Mouse (Mus musculus): ENCODE measurements around the gene Atg7.

Atg7 gene

DNA sequence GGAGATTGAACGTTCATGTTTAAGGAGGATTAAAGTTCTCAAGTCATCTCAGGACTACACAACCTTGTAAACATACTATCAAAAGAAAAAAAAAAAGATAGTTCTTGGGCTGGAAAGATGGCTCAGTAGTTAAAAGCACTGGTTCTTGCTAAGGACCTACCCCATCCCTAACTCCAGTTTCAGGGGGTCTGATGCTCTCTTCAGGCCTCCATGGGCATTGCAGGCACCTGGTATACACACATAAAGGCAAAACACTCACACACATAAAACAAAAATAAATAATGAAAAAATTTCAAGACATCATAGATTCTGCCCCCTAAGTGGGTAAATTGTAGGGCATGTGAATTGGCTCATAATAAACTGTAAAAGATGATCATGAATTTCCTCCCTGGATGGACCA, 42.5 kb downstream of the Atg7 start:
- DNase-seq: no peak

DNA sequence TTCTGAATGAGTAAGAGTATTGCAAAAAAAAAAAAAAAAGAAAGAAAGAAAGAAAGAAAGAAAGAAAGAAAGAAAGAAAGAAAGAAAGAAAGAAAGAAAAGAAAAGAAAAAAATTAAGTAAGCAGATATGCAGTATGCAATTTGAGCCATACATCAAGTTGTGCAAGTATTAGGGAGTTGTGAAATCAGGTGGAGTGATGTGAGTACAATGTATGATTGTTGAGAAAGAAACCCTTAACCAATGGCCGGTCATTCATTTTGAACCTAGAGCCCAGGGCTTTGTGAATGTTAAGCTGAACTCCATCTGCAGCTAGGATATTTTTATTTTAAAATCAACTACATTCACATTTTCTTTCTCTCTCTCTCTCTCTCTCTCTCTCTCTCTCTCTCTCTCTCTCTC, 44.1 kb downstream of the Atg7 start:
- no peak for DNase-seq

DNA sequence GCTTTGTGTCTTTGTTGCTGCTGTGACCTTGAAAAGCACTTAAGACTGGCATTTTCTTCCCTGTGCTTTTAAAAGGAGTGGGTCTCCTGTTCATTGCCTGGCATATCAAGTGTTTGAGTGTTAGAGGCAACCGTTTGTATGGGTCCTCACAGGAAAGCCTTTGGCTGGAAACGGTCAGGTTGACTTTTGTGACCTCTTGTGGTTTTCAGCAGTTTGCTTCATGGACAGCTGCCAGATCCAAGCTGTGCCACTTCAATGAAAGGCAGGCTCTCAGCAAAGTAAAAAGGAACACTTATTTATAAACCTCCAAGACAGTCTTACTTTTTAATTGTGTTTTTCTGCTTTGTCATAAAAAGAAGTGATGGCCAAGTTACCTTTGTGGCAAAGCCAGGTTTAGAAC, 47.8 kb downstream of the Atg7 start:
- peak in 1 of 2 experiments; percentile 46 for DNase-seq

DNA sequence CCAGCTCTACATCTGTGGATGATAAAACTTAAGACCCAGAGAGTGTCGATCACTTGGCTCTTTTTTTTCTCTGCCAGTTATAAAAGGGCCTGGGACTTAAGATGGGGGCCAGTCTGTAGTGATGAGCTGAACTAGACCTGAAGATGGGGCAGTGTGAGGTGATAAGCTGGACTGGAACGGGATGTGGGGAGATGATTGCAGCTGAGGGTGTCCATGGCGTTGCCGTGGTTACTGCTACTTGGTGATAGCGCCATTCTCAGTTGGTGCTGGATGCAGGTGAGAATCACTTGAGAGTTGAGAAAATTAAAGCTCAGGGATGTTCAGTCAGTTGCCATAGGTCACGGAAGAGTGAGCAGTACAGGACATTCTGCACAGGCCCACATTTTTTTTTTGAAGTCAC, 48.6 kb downstream of the Atg7 start:
- DNase-seq: peak in 1 of 2 experiments; percentile 12

DNA sequence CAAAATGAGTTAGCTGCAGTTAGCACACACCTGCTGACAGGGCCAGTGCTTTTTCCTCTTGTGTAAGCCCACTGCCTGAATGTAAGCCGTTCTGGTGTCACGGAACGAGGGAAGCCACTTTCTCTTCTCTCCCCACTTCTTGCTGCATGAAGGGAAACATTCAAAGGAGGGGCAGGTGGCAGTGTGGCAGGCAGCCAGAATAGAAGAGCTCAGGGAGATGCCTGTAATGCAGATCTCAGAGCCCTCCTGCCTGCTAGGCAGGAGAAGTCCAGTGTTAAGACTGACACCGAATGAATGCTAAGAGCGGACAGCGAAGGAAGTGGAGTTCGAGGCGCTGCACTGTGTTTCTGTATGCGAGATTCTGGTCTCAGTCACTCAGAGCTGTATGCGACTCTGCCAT, 49.8 kb downstream of the Atg7 start:
- no peak for DNase-seq

DNA sequence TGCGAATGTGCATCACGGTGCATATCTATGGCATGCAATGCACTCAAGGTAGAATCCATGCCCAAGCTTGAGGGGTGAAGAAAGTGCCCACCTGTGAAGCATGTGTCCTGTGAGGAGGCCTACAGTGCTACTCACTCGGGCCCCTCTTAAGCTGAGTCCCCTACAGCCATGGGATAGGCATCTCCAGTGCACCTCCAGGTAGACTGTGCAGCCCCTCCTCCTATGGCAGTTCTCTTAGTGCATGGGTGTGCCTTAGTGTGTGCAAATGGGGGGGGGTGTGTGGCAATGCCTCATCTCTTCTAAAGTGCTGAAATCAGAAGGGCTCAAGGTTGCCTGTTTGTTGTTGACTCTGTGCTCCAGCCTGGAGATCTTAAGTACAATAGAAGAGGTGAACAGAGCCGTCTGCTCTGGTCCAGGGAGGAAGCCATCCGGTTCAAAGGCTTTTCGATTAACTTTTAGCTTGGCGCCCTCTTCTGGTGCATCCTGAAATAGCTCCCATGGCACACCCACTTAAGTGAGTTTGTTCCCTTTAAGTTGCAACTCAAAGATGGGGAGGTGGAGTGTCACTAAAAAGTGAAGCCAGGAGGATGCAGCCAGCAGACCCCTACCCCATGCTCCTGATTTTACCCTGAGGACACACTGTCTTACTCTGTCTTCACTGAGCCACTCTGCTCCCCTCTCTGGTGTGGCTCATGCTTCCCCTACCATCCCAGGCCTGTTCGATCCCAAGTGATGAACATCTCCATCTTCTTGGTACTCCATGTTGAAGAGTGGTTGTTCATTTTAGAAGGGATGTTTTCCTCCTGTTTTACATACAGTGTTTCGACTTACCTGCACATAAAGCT, 55.0 kb downstream of the Atg7 start:
- peak; percentile 27 to 76 for DNase-seq

DNA sequence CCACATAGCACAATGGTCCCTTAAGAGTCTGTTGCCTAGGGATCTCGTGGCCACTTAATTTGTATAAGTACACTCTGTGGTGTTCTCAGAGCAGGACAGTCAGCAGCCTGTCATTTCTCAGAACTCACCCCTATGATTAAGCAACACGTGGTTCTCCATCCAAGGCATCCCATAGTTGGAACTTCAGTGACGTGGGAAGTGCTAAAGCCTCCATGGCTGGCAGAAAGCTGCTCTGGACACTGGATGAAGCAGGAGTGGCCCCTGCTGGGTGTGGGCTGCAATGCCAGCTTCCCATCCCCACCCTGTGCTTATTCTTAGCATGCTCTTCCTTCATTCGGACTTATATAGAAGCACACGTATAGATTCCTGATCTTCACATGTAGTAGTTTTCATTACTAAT, 55.7 kb downstream of the Atg7 start:
- DNase-seq: no peak

DNA sequence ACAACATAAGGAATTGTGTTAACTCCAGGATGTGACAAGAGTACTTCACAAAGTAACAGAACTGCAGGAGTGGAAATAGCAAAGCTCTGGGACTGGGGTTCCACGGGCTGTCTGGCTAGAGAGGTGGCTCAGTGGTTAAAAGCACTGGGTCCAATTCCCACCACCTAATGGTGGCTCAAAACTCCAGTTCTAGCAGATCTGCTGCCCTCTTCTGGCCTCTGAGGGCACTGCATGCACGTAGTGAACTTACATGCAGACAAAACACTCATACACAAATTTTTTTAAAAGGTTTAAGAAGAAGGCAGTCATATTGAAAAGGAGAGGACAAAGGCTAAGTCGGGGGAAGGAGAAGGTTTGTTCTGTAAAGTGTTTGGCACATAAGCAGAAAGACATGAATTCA, 57.8 kb downstream of the Atg7 start:
- DNase-seq: peak in 1 of 2 experiments; percentile 14

DNA sequence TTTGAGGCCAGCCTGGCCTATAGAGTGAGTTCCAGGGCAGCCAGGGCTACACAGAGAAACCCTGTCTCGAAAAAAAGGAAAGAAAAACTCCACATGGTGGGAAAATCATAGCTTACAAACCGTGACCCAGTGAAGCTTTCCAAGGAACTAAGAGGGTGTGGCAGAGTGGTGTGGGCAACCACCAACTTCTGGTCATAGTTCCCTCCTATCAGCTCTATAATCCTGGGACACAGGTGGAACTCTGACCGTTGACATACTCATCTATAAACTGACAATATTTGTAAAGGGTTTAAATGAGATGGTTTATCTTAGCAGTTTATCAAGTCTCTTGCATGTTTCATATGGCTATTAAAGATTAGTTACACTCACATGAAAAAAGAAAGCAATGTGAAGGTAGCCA, 64.1 kb downstream of the Atg7 start:
- DNase-seq: no peak

DNA sequence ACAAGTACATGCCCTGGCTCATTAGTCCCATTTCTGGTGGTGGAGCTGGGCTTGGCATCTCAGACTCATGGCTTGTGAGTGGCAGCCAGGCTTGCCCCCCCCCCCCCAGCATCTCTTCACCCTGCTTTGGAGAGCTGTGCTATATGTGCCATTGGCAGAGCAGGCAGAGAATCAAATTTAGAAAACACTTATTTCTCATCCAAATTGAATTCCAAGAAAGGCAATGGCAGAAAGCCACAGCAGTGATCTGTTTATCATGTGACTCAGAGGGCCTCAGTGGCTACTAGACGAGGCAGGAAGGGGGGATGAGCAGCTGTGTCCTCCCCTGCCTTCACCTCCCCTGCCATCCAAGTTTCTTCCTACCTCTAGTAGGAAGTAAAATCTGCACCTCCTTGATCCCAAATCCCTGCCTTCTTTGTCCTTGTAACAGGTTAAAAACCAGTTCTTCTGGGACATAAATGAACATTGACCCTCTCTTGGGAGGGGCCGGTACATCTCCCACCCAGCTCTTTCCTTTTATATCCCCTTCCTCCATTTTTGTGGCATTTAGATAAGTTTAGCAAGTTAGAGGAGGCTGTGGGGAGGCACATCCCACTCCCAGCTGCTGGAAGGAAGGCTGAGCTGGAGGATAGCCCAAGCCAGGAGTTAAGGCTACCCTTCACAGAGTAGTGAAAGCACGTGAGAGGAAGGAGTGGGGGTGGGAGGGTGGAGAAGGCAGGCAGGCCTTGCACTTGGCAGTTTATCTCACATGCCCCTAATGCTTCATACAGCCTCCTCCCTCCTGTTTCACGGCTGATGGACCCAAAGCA, 69.5 kb downstream of the Atg7 start:
- DNase-seq: no peak

DNA sequence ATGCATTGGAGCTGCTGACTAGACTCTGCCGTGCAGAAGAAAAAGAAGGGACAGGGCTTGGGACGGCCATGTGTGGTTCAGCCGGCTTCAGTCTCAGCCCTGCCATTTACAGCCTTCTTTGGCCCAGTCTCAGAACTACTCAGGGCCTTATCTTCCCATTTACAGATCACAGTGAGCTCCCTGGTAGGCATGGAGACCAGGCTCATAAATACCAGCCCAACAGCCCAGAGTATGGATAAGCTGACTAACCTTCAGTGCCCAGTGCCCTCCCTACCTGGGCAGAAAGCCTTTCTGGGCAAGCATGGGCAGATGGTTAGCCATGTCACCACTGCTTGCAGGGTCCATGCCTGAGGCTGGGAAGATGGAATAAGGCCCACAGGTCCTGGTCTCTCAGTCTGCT, 70.6 kb downstream of the Atg7 start:
- no peak for DNase-seq

DNA sequence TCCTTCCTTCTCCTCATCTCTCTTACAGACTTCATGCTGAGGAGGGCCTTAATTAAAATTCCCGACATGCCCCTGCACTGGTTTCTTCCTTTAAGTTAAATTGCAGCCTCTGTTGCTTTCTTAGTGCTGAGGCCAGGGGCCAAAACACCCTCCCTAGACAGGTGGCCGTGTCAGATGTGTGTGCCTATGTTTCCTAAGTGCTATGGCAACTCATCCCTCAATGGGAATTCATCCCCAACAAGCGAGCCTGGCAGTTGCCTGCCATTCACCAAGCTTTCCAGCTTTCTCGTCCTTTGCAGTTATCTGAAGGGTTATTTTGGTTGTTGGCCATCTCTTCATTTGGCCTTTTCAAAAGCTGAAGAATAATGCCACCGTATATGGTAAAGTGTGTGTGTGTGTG, 71.8 kb downstream of the Atg7 start:
- DNase-seq: no peak

DNA sequence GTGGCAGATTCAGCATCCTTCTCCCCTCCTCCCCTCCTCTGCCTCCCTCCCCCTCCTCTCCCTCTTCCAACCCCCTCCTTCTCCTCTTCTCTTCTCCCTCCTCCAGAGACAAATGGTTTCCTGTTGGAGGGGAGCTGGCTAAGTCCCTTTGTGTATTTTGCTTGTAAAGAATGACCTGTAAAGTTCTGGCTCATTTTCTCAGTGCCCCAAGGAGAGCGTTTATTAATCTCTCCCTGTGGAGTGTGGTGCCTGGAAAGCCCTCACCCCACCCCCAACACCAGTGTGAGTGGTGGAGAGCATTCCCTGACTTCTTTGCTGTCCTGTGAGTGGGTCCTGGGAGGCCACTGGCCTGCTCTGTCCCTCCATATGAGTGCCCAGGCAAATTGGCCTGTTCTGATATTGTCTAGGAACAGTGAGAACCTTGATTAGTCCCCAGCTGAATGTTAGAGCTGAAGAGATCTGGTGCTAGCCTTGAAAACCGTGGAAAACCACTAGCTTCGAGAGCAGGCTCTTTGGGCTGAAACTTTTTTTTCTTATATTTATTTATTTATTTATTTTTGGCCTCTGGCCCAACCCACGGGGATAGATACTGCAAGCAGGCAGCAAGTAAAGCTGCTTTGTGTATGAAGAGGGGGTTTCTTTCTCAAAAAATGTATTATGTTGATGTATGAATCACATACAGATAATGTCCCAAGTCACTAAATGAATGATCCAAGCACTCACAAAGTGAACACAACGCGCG, 72.6 kb downstream of the Atg7 start:
- DNase-seq: no peak

DNA sequence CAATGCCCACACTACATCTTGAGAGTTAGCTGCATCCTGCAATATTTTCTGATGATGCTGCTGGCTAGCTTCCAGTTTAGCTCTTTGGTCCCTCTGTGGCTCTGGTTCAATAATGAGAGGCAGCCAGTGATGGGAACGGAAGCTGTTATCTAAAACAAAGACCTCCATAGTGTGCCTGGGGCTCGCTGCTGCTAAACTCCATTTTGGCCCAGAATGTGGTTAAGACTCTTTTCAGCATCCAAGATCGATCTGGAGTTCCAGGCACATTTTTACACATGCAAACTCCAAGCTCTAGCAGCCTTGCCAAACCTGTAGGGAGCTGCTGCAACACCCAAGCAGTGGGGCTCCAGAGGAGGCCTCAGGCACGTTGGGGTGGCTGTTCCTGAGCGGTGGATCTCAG, 76.2 kb downstream of the Atg7 start:
- no peak for DNase-seq

DNA sequence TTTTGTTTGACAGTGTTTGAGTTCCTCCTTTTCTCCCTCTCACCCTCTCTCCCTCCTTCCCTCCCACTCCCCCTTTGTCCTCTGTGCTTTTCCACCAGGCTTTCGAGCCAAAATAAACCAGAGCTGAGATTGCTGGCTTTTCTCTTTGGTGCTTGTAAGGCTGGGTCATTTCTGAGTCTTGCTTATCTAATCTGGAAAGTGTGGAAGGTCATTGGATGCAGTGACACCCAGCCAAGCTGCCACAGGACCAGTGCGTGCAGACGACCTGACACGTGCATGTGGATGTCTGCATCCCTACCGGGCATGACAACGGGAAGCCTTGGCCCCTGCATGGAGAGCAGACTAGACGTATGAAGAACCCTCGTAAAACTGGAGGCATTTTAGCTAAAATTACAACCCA, 76.8 kb downstream of the Atg7 start:
- peak in 1 of 2 experiments; percentile 8 for DNase-seq

DNA sequence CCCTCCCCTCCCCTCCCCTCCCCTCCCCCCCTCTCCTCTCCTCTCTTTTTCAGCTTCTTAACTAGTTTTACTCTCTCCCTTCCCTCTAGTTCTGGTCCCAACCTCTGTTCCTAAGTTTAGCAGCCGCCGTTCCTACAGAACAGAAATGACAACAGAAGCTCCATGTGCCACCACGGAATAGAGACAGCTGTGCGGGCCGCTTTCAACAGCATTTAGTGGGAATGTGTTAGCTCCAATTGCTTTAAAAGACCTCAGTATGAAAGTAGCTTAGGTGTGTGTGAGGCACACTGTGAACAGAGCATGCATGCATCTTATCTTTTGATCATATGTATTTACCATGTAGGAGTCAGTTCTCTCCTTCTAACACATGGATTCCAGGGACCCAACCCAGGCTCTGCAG, 79.1 kb downstream of the Atg7 start:
- DNase-seq: no peak

DNA sequence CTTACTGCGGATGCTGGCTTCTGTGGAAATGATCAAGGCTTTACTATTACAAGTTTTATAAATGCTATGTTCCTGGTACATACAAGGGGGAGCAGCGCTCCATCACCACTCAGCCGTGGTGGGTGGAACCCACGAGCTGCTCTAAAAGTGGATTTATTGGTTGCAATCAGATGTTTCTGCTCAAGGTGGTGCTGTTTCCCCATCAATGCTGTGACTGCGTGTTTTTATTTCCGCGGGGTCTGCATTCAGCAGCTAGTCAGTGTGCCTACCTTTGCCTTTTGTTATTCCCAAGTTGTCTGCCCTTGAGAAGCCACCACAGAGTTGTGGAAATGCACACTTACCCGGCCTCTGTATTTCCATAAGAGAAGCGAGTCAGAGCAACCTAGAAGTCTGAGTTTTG, 81.0 kb downstream of the Atg7 start:
- DNase-seq: peak; percentile 28 to 56

DNA sequence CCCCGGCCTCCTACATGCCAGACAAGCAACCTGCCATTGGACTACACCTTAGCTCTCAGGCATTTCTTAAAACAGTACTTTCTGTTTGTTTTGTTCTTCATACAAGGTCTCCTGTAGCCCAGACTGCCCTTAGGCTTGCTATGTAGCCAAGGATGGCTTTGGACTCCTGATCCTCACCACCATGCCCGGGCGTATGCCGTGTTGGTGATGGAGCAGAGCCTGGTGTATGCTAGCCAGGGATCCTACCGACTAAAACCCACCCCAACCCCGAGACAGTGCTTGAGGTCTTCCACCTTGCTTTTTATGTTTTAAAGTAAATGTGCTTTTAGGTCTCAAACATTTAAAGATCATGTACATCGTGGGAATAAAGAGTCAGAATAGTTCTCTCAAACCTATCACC, 81.5 kb downstream of the Atg7 start:
- no peak for DNase-seq

DNA sequence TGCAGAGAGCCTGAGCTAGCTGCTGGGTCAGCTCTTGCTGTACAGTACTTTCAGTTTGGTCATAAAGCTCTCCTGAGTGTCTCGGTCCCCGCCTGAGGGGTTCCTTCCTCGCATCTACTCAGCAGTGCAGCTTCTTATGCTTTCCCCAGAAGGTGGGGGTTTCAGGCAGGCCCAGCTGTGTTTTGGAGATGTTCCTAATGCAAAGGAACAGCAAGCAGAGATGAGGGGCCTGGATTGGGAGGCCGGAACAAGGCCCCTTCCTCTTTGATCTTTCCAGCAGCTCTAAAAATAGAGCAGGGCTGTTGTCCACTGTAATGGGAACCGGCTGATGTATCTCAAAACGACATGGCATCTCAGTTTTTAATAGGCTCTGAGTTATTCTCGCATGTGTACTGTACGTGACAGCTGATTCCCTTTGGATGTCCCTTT, 82.3 kb downstream of the Atg7 start:
- DNase-seq: no peak

DNA sequence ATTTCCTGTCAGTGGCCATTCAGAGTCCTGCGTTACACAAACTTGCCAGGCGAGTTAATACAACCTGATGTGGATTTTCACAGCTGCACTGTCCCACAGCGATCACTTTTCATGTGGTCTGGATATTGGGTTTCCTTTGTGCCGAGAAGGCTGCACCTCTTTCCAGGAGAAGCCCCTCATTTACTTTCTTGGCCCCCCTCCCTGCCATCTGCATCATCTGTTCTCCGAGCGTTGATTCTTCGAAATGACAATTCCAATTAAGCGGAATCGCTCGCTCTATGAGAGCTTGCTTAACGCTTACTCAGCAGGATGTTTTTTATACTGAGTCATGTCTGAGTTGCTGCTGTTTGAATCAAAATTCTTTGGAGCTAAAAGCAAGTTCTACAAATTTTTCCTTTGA, 83.8 kb downstream of the Atg7 start:
- no peak for DNase-seq

DNA sequence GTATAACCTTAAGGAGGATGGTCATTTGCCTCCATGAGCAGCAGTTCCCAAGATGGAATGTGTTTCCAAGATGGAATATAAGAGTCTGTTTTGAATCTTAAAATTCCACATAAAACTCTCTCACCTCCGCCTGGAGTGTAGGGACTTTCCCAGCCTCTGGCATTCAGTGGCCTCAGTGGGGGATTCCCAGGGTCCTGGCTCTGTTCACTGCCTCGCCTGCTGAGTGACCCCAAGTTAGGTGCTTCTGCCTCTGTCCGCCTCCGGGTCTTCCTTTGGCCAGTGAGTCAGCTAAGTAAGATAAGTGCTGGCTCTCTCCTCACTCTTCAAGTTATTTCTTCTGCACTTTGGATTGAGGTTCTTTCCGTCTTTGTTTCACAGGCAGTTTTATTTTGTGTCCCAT, 90.3 kb downstream of the Atg7 start:
- DNase-seq: no peak

DNA sequence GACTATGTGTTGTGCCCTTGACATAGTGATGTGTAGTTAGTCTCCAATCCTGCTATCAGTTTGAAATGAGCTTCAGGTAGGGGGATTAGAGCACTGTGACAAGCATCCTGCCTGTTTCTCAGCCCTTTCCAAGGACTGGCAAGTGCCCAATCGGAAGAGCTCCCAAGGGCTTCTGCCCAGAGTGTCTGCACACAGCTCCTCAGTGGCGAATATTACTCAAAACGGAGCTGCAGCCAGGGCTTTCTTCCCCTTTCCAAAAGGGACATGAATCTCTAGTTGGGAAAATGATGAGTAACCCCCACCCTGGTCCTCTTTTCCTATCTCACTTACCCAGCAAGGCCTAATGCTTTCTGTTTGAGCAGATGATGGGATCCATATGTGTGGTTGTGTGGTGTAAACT, 90.8 kb downstream of the Atg7 start:
- DNase-seq: no peak

DNA sequence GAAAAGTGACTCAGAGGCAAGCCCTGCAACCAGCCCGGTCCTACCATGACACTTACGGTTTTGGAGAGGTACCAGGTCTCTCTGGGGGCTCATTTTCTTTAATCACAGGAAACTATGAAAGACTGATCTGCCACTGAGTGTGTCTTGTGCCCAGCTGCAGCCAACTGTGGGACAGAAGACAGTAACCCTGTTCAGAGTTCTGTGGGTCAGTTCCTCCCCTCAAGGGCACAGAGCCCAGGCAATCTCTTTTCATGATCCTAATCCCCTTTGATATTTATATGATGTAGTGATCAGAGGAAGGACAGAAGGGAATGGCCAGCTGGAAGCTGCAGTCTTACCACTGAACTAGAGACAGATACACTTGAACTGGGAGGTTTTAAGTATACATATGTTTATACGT, 92.2 kb downstream of the Atg7 start:
- DNase-seq: no peak

DNA sequence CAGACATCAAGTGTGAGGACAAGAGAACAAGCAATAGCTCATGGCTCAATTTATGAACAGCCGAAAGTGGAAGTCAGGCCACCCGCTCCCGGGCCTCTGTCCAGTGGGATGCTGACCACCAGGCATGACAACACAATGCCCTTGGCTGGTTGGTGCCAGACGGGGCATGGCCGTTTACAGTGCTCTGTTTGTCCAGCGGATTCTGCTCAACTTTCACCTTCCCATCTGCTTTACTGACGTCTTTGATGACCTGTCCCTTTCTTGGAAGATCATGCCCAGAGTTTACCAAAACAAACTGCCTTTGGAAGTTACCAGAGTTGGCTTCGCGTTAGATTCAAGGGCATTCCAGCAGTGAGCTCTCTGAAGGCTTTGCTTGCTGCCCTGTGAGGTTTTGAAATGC, 93.5 kb downstream of the Atg7 start:
- no peak for DNase-seq
